Mouse (Mus musculus): ENCODE data around the gene Ly86. TPM values are rescaled to one million over a fixed set of nuclear protein-coding genes. Genes with fewer than 3 reads are reported as not detected.

The Ly86 gene
- polyA plus RNA-seq, 1 experiment from 2014 or later = 7.7 TPM

DNA sequence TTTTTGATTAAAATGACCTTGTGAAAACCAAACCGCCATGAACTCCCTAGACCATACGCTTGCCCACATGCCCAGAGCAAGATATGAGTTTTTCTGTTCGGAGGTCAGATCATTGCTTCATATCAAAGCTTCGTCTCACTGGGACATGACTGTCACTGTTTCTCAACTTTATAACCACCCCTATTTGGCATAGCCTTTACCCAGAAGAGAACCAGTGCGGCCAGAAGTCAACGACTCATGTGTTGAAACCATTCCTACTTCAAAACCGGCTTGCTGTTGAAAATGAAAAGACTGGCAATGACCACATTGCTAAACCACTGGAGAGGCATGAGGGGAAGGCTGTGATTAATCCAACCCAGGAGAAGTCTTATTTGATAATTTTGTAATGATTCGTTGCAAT lies 54.3 kb downstream of the Ly86 start:
- ATAC-seq (ENCODE audit: extremely low read depth, insufficient number of reproducible peaks, low FRiP score, low TSS enrichment) = no peak
- Histone ChIP-seq H3K27ac (replicated peaks) (no peak overlapping the region), H3K27me3 (replicated peaks) (no peaks in the 10 kb centered on the region), H3K4me3 (no peak overlapping the region), H3K9ac (no peak overlapping the region), H3K4me1 (no peaks in the 10 kb centered on the region), H3K4me2 (no peak overlapping the region), H3K36me3 (no peaks in the 10 kb centered on the region), H3K9me3 (no peaks in the 10 kb centered on the region)
- 83% methylated on average over 8 of the region's 8 CpGs for WGBS

- Histone ChIP-seq H3K9me3 (no peaks in the 10 kb centered on the region), H3K36me3 (no peaks in the 10 kb centered on the region), H3K4me3 (no peak overlapping the region), H3K4me2 (no peak overlapping the region), H3K9ac (no peak overlapping the region), H3K27ac (replicated peaks) (no peak overlapping the region), H3K4me1 (no peaks in the 10 kb centered on the region), H3K27me3 (replicated peaks) (no peaks in the 10 kb centered on the region)
- ATAC-seq (ENCODE audit: extremely low read depth, insufficient number of reproducible peaks, low FRiP score, low TSS enrichment) = no peak
- WGBS = 44% methylated on average over 3 of the region's 3 CpGs
These were observed 57.4 kb downstream of the Ly86 start for GRCm38 (mm10) chr13:37402421-37402820.

DNA sequence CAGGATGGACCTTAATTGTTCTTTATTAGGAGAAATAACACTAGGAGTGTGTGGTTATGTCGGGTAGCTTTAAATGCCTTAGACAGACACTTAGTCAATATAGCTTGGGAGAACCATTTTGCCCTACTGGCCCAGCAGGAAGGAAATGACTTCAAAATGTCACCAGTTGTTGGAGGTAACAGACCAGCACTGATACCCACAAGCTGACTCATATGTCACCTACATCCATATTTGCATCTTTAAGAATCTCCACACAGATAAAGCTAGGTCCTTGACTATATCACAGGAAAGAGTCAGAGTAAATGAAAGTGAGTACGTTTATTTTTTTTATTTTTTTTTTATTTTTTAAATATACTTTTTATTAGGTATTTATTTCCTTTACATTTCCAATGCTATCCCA lies 58.7 kb downstream of the Ly86 start:
- Histone ChIP-seq H3K9me3 (no peaks in the 10 kb centered on the region), H3K4me3 (no peak overlapping the region), H3K36me3 (no peaks in the 10 kb centered on the region), H3K4me1 (no peaks in the 10 kb centered on the region), H3K27me3 (replicated peaks) (no peaks in the 10 kb centered on the region), H3K9ac (no peak overlapping the region), H3K27ac (replicated peaks) (no peak overlapping the region), H3K4me2 (no peak overlapping the region)
- 74% methylated on average over 2 of the region's 2 CpGs for WGBS
- no peak for ATAC-seq (ENCODE audit: extremely low read depth, insufficient number of reproducible peaks, low FRiP score, low TSS enrichment)

GRCm38 (mm10) chr13:37415696-37416095 lies 70.7 kb downstream of the Ly86 start:
- H3K27me3 ChIP-seq (replicated peaks) = no peaks in the 10 kb centered on the region
- no peak overlapping the region for H3K4me3 ChIP-seq
- no peak overlapping the region for H3K27ac ChIP-seq (replicated peaks)
- 92% methylated on average over 1 of the region's 1 CpGs for WGBS
- H3K36me3 ChIP-seq = no peaks in the 10 kb centered on the region
- H3K9me3 ChIP-seq = no peaks in the 10 kb centered on the region
- no peak overlapping the region for H3K4me2 ChIP-seq
- H3K4me1 ChIP-seq = peaks cover 7% of the 10 kb centered on the region
- no peak for ATAC-seq (ENCODE audit: extremely low read depth, insufficient number of reproducible peaks, low FRiP score, low TSS enrichment)
- H3K9ac ChIP-seq = no peak overlapping the region

GRCm38 (mm10) chr13:37423416-37423815 lies 78.4 kb downstream of the Ly86 start:
- Histone ChIP-seq H3K27me3 (replicated peaks) (no peaks in the 10 kb centered on the region), H3K36me3 (no peaks in the 10 kb centered on the region), H3K27ac (replicated peaks) (no peak overlapping the region), H3K4me2 (no peak overlapping the region), H3K4me1 (peaks cover 7% of the 10 kb centered on the region), H3K4me3 (no peak overlapping the region), H3K9ac (no peak overlapping the region), H3K9me3 (peaks cover 6% of the 10 kb centered on the region)
- ATAC-seq (ENCODE audit: extremely low read depth, insufficient number of reproducible peaks, low FRiP score, low TSS enrichment) = no peak
- 62% methylated on average over 6 of the region's 6 CpGs for WGBS

DNA sequence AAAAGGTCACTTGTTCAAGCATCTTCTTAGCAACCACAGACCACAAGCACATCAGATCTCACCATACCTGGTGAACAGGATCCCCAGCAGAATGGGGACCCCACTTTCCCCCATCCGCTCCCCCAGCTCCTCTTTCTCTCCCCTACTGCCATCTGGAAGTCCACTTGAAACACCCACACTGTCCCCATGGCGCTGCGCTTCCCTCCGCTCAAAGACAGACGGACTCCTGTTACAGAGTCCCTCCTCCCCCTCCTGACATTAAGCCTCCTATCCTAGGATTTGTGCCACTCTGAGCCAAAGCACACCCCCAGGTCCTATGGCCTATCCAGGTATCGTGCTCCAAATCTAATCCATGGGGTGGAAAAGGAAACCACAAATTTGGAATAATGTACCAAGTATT lies 79.9 kb downstream of the Ly86 start:
- H3K4me3 ChIP-seq = no peak overlapping the region
- H3K9me3 ChIP-seq = peaks cover 6% of the 10 kb centered on the region
- WGBS = 95% methylated on average over 6 of the region's 6 CpGs
- ATAC-seq (ENCODE audit: extremely low read depth, insufficient number of reproducible peaks, low FRiP score, low TSS enrichment) = no peak
- H3K4me1 ChIP-seq = no peaks in the 10 kb centered on the region
- no peak overlapping the region for H3K4me2 ChIP-seq
- no peak overlapping the region for H3K27ac ChIP-seq (replicated peaks)
- H3K36me3 ChIP-seq = no peaks in the 10 kb centered on the region
- H3K9ac ChIP-seq = no peak overlapping the region
- no peaks in the 10 kb centered on the region for H3K27me3 ChIP-seq (replicated peaks)

GRCm38 (mm10) chr13:37425406-37425805 lies 80.4 kb downstream of the Ly86 start:
- Histone ChIP-seq H3K4me1 (no peaks in the 10 kb centered on the region), H3K9me3 (peaks cover 6% of the 10 kb centered on the region), H3K36me3 (no peaks in the 10 kb centered on the region), H3K4me3 (no peak overlapping the region), H3K27me3 (replicated peaks) (no peaks in the 10 kb centered on the region), H3K9ac (no peak overlapping the region), H3K27ac (replicated peaks) (no peak overlapping the region), H3K4me2 (no peak overlapping the region)
- no peak for ATAC-seq (ENCODE audit: extremely low read depth, insufficient number of reproducible peaks, low FRiP score, low TSS enrichment)
- 63% methylated on average over 3 of the region's 3 CpGs for WGBS

DNA sequence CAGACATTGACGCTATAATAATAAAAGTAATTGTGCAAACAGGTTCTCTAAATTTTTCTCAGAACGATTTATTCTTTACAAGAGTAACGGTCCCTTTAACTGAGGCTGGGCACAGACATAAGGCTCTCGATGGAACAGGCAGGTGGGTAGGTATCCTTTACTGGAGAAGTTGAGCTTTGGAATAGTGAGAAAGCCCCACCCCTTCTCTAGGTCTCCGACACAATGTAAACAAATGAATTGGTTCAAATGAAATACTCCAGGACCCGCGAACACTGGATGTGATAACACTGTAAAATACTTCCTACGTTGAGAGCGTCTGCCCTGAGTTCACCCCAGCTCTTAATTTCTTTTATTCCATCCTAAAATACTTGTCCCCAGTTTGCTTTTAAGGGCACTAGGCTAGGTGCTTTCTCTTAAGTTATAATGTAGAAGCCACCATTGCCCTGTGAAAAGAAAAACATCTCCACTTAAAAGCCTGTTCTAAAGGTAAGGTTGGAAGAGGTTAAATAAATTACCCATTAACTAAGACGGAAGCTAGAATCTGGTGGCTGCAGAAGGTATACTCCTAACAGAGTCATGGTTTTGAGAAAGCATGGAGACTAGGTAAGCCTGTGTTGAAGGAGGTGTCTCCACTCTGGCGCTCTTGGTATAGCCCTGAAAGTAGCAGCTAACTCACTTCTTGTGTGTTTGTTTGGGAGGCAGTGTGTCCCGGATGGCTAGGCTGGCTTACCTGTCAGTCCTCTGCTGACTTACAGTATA lies 81.7 kb downstream of the Ly86 start:
- Histone ChIP-seq H3K27me3 (replicated peaks) (no peaks in the 10 kb centered on the region), H3K9ac (no peak overlapping the region), H3K4me1 (no peaks in the 10 kb centered on the region), H3K36me3 (no peaks in the 10 kb centered on the region), H3K4me2 (no peak overlapping the region), H3K27ac (replicated peaks) (no peak overlapping the region), H3K4me3 (no peak overlapping the region), H3K9me3 (peaks cover 6% of the 10 kb centered on the region)
- ATAC-seq (ENCODE audit: extremely low read depth, insufficient number of reproducible peaks, low FRiP score, low TSS enrichment) = no peak
- 59% methylated on average over 12 of the region's 12 CpGs for WGBS

DNA sequence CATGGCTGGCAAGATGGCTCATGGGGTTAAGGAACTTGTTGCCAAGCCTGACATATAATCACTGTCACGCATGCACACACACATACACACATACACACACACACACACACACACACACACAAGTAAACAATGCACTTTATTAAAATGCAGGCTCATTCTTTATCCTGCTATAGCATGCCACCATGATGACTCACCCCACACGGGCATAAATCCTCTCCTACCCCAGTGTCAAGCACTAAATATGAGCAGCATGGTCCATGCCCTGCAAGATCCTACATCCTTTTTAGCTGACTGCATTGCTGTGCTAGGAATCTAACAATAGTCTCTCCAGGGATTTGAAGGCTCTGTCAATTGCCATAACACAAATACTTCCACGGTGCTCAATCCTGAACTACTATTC lies 83.5 kb downstream of the Ly86 start:
- Histone ChIP-seq H3K4me3 (no peak overlapping the region), H3K9ac (no peak overlapping the region), H3K36me3 (no peaks in the 10 kb centered on the region), H3K27ac (replicated peaks) (no peak overlapping the region), H3K27me3 (replicated peaks) (no peaks in the 10 kb centered on the region), H3K4me1 (peaks cover 7% of the 10 kb centered on the region), H3K9me3 (peaks cover 6% of the 10 kb centered on the region), H3K4me2 (no peak overlapping the region)
- WGBS = 66% methylated on average over 3 of the region's 3 CpGs
- ATAC-seq (ENCODE audit: extremely low read depth, insufficient number of reproducible peaks, low FRiP score, low TSS enrichment) = no peak

GRCm38 (mm10) chr13:37429661-37430271 lies 84.8 kb downstream of the Ly86 start:
- no peak overlapping the region for H3K27ac ChIP-seq (replicated peaks)
- H3K36me3 ChIP-seq = no peaks in the 10 kb centered on the region
- WGBS = 73% methylated on average over 8 of the region's 8 CpGs
- peaks cover 11% of the 10 kb centered on the region for H3K4me1 ChIP-seq
- no peaks in the 10 kb centered on the region for H3K27me3 ChIP-seq (replicated peaks)
- ATAC-seq (ENCODE audit: extremely low read depth, insufficient number of reproducible peaks, low FRiP score, low TSS enrichment) = no peak
- H3K9ac ChIP-seq = no peak overlapping the region
- H3K4me3 ChIP-seq = no peak overlapping the region
- H3K4me2 ChIP-seq = no peak overlapping the region
- no peaks in the 10 kb centered on the region for H3K9me3 ChIP-seq

GRCm38 (mm10) chr13:37431707-37432106 lies 86.7 kb downstream of the Ly86 start:
- Histone ChIP-seq H3K4me3 (no peak overlapping the region), H3K27me3 (replicated peaks) (peaks cover 7% of the 10 kb centered on the region), H3K27ac (replicated peaks) (no peak overlapping the region), H3K4me2 (no peak overlapping the region), H3K9ac (no peak overlapping the region), H3K4me1 (peaks cover 17% of the 10 kb centered on the region), H3K9me3 (no peaks in the 10 kb centered on the region), H3K36me3 (no peaks in the 10 kb centered on the region)
- WGBS = 82% methylated on average over 2 of the region's 2 CpGs
- no peak for ATAC-seq (ENCODE audit: extremely low read depth, insufficient number of reproducible peaks, low FRiP score, low TSS enrichment)

DNA sequence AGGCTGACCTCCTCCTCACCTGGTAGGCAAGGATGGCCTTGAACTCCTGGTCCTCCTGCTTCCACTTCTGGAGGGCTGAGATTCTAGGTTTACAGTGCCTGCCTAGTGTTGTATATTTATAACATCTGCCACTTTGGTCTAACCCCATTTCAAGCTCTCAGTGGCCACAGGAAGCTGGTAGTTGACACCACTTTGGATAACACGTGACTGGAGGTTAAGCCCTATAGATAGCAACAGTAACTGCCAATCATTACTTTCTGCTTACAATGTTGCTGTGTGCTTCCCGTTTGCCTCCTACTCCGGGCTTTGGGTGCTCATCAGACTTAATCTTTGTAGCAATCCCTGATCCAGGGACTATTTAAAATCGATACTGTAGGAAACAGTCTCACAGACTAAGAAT lies 87.6 kb downstream of the Ly86 start:
- H3K9ac ChIP-seq = no peak overlapping the region
- H3K4me2 ChIP-seq = no peak overlapping the region
- ATAC-seq (ENCODE audit: extremely low read depth, insufficient number of reproducible peaks, low FRiP score, low TSS enrichment) = no peak
- H3K27ac ChIP-seq (replicated peaks) = no peak overlapping the region
- peaks cover 20% of the 10 kb centered on the region for H3K4me1 ChIP-seq
- H3K36me3 ChIP-seq = no peaks in the 10 kb centered on the region
- peaks cover 16% of the 10 kb centered on the region for H3K27me3 ChIP-seq (replicated peaks)
- WGBS = 13% methylated on average over 4 of the region's 4 CpGs
- no peak overlapping the region for H3K4me3 ChIP-seq
- H3K9me3 ChIP-seq = no peaks in the 10 kb centered on the region
